Mouse (Mus musculus) gastrocnemius, adult 18-20 months (tissue): ENCODE measurements around the gene Fbxl19. TPM values are rescaled to one million over a fixed set of nuclear protein-coding genes. Genes with fewer than 3 reads are reported as not detected.
"Not testable (repeated sequence)": the region's sequence is repeated elsewhere in the genome, so short reads cannot be mapped to it uniquely, and the experiment has no call there.

Experiments
- DNase-seq: peaks from one replicate; pipeline ENCODE4 v3.0.0; 2021; ENCODE audit warnings: low spot score
- total RNA-seq, 2 experiments: library from RNA; stranded (reverse); gene quantifications; 2 replicates each; pipeline ENCODE4 v1.2.3; 2021

Fbxl19 gene
- total RNA-seq, 2 experiments from 2014 or later: 1.4 to 1.7 TPM

DNA sequence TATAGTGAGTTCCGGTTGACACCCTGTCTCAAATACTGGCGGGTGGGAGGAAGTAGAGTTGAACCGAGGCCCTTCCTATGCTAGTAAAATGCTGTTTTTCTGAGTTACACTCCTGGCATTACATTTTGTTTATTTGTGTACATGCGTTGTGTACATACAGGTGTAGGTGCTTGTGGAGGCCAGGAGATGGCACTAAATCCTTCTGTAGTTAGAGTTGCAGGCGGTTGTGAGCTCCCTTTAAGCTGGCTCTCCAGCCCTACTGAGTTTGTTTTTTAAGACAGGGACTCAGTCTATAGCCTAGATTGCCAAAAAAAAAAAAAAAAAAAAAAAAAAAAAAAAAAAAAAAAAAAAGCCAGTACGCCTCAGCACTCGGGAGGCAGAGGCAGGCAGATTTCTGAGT lies 16.4 kb upstream of the Fbxl19 start:
- no peak for DNase-seq

DNA sequence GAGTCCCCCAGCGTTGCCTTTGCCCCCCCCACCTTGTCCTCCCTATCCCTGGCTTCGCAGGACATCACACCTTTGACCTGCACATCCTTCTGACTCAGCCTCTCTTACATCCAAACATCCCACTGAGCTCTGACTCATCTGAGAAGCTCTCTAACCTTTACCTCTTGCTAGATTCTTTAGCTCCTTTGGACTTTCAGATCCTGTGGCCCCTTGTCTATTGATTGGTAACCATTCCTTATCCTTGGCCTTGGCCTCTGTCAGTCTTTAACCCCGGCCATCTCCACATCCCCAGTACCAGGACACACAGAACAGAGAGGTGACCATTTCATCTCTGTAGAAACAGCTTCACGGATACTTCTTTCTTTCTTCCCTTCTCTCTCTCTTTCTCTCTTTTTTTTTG lies 14.2 kb upstream of the Fbxl19 start:
- no peak for DNase-seq

DNA sequence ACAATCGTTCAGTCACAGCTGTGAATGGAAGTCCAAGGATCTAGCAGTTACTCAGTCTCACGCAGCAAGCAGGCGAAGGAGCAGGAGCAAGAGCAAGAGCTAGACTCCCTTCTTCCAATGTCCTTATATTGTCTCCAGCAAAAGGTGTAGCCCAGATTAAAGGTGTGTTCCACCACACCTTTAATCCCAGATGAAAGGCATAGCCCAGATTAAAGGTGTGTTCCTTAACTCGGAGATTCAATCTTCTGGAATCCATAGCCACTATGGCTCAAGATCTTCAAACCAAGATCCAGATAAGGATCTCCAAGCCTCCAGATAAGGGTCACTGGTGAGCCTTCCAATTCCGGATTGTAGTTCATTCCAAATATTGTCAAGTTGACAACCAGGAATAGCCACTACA lies 12.3 kb upstream of the Fbxl19 start, which contains the start of gene Ctf2:
Gene Ctf2, minus strand, starts transcription at position 101 of the 400 bp plus-strand sequence.
- not testable (repeated sequence) for DNase-seq

DNA sequence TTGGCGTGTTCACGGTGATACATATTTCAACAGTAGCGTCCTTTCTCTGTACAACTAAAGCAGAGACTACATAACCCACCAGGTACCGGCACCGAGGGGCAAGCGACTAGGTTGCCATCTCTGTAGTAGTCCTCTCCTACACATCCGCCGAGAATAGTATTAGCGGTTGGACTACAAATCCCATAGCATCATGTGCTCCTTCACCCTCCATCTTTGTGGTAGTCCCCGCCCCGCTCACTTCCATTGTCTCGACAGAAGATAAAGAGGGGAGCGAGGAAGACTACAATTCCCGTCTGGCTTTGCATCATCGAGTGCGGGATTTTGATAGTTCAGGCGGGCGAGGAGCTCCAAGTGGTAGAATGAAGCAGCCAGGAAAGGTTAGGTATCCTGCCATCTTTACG lies 908 bp downstream of the Fbxl19 start:
- peak; percentile 96 for DNase-seq

DNA sequence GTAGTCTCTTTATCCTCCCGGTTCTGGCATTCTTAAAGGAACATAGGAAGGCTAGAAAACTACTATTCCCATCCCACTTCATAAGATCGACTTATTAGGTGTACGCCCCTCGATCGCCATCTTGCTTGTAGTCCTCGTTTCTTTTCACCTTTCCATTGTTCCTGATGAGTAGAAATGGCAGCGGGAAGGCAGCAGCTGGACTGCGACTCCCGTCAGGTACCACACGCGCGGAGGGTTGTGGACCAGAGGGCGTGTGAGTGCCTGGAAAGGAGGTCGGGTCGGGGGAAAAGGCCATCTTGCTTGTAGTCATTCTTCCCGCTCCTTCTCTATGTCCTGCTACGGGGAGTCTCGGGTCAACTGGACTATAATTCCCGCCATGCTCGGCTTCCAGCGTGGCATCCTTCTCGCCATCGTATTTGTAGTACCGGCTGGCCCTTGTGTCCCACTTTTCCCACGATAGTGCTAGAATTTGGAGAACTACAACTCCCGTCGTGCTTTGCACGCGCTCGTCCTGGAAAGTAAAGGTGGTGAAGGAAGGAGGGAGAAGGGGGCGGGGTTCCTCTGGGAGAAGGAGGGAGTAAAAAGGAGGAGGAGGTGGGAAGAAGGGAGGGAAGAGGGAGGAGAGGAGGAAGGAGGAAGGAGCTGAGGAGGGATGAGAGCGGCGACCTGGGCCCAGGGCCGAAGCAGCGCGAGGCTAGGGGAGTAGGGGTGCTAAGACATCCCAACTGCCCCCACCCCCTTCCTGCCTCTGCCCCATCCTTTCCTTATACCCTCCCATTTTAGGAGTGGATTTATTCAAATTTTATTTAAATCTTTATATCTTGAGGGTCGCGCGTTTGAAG lies 1.5 kb downstream of the Fbxl19 start:
- DNase-seq: peak; percentile 98

DNA sequence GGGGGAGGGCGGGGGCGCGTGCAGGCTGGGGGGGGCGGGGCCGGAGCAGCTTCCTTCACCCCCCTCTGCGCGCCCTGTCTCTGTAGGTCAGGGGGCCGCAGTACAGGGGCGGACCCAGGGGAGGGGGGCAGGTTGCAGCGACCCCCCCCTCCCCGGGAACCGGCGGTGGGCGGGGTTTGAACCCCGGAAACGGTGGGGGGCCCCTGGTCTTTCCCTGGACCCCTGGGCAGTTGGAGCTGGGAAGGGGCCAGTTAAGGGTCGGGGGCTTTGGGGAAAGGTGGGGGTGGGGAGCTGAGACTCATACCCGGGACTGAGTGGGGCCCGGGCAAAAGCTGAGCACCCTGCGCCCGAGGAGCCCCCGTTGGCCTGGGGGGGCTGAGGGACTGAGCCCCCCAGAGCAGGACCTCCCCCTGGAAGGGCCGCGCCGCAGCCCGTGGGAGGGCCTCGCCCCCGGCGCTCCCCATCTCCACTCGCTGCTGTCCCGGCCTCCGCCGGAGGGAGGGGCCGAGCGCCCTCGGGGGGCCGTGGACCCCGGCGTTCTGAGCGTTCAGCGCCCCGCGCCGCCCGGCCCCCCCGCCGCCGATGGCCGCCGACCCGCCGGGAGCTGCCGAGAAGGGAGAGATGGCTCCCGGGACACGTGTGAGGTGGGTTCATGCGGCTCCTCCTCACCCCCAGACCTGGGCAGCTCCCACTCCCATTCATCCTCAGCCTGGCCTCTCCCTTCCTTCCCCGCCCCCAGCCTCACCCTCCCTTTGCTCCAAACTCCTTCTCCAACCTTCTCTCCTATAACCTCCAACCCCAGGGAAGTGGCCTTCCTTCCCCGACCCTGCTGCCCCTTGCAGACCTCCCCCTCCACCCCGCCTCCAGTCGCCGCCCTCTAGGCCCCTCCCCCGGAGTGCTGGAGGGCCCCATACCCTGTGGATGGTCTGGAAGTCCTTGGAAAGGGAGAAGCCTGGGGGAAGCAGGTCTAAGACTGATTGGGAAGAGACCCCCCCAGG lies 2.5 kb downstream of the Fbxl19 start:
- no peak for DNase-seq

DNA sequence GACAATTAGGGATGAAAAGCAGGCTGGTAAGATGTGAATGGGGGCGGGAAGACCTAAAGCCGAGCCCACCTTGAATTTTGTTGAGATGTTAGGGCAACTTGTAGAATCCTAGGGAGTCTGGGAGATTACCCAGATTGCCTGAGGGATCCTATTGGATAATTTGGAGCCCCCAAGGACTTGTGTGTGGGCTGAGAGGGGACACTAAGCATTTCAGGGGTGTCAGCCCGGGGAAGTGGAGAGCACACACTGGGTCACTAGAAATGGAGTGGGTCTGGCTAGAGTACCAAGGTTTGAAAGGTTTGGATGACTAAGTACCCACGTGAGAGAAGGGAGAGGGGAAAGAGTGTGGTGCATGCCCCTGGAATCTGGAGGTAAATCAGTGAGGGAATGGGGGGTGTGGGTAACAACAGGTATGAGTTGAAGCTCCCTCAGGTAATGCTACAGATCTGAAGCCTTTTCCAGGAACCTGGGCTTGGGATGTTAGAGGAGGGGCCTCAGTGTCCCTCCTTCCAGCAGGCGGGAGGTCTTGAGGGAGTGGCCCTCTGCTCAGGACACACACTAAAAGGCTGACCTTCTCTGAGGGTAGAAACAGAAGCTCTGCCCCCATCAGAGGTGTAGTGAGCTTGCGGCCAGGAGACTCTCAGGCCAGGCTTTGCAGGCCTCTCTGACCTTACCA lies 3.4 kb downstream of the Fbxl19 start:
- DNase-seq: no peak

DNA sequence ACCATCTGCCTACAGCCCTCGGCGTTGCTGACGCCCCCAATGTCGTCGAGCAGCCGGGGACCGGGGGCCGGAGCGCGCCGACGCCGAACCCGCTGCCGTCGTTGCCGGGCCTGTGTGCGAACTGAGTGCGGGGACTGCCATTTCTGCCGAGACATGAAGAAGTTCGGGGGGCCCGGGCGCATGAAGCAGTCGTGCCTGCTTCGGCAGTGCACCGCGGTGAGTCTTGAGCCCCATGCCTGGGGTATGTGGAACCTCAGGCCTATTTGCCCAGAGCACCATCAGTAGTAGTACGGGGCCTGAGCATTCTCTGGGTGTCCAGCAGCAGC lies 3.9 kb downstream of the Fbxl19 start:
- DNase-seq: no peak

DNA sequence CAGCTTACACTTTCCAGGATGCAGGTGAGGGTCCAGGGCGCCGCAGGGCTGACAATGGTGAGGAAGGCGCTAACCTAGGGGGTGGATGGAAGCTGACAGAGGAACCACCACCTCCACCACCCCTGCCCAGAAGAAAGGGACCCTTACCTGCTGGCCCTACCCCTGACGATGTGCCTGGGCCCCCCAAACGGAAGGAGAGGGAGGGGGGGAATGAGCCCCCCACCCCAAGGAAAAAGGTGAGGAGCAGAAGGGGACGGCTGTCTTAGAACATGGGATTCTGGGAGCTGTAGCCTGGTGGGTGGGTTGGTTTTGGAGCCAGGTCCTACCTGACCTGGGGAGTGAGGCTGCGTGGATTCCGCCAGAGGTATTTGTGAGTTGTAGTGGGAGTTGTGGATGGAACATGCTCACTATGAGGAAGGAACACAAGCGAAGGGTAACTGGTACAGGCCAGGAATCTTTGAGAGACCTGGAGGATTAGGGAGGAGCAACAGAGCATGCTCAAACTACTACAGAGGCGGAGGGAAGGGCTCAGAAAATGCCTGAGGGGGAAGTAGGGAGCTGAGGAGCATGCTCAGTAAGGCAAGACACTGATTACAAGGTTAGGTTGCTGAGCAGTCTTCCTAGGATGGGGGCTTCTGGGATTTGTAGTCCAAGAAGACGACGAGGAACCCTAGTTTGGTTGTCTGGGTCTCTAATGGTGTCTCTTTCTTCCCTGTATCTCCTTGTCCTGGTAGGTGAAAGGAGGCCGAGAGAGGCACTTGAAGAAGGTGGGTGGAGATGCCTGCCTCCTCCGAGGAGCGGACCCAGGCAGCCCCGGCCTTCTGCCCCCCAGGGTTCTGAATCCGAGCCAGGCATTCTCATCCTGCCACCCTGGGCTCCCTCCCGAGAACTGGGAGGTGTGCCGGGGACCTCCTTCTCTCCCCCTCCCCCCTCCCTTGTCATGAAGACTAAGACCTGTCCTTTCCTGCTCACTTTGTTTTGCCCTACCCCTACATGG lies 6.1 kb downstream of the Fbxl19 start:
- DNase-seq: no peak

DNA sequence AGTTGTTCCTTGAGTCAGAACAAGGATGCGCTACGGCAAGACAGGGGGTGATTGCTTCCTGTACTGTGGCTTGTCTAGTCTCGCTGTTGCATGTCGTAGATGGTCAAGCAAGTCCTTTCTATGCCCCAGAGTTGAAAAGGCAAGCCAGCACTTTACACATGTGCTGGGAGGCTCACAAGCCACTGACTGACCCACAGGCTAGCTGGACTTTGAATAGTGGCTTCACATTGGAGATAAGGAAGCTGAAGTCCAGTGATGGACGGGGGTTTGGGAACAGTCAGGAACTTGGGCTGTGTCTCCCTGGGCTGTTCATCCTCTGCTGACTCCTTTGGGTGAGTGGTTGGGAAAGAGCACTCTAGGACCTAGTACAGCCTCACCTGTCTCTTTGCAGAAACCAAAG lies 7.3 kb downstream of the Fbxl19 start:
- DNase-seq: no peak

DNA sequence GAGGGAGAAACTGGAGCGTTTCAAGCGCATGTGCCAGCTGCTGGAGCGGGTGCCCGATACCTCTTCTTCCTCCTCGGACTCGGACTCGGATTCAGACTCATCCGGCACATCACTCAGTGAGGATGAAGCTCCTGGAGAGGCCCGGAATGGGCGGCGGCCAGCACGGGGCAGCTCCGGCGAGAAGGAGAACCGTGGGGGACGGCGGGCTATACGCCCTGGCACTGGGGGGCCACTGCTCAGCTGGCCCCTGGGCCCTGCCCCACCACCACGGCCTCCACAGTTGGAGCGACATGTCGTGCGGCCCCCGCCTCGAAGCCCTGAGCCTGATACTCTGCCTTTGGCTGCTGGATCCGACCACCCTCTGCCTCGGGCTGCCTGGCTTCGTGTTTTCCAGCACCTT lies 7.7 kb downstream of the Fbxl19 start:
- no peak for DNase-seq

DNA sequence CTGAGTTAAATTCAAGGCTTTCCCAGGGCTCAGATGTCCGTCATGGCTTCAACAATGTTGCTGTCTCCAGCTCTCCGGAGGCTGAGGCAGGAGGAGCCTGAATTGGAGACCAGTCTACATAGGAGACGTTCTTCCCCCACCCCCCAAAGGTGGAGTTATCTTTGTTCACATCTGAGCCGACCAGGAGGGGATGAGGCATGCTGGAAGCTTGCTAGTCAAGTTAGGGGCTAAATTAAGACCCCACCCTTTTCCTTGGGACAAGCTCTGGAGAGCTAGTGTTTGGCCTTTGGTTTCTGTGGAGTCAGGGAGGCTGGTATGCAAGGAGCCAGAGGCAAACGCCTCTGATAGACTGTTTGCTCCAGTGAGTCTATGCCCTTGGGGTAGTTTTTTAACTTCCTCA lies 8.8 kb downstream of the Fbxl19 start:
- no peak for DNase-seq

DNA sequence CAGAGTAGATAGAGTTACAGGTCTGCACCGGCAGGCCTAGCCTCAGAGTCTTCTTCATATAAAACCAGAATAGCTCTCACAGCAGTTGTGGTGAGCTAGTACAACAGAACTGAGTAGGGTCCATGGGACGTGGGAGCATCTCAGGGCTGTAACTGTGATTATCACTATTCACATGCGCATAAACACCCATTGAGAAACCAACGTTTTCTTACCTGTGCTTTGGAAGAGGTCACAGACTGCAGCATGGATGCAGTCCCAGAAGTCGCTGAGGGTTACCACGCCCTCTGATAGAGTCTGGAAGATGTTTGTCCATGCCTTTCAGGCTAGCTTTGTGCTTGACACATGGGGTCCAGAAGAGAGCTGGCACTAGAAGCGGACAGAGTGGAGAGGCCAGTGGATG lies 9.4 kb downstream of the Fbxl19 start:
- no peak for DNase-seq

DNA sequence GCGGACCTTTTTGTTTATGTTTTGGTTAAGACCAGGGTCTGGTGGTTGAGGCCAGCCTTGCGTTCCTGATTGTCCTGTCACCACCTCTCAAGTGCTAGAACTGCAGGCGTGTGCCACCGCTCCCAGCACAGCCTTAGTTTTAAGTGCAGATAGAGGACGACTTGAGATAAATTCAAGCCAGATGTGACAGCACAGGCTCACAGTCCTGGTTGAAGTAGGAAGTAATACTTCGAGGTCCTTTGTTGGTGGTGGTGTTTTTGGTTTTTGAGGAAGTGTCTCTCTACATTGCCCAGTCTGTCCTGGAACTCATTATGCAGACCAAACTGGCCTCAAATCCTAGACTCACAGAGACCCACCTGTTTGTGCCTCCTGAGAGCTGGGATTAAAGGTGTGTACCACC lies 15.4 kb downstream of the Fbxl19 start:
- no peak for DNase-seq

DNA sequence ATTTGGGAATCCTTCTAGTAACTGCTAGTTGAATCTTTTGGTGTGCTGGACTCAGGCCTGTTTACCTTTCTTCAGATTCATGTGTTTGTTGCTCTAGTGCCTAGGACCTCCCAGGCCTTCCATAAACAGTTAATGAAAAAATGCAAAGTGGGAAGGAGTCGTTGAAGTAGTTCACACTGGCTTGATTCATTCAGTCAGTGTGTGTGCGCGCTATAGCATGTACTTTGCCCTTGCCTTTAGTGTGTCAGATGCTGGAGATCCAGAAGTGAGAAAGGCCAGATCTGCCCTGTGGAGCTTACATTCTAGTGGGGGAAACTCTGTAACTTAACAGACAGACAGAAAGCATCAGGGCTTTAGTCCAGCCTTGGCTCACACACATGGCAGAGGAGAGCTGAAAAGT lies 16.1 kb downstream of the Fbxl19 start:
- DNase-seq: no peak

DNA sequence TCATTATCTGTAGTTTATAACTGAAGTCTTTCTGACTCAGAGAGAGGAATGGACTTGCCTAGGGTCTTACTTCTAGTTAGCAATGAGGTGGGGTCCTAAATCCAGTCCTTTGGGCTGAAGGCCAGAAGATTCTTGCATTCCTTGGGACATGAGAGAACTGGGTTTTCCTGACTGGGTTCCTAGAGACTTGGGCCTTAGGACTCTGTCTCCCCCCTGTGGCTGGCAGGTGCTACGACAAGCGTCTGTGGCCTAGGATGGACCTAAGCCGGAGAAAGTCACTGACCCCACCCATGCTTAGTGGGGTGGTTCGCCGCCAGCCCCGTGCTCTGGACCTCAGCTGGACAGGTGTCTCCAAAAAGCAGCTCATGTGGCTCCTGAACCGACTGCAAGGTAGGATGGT lies 16.7 kb downstream of the Fbxl19 start:
- peak; percentile 82 for DNase-seq

DNA sequence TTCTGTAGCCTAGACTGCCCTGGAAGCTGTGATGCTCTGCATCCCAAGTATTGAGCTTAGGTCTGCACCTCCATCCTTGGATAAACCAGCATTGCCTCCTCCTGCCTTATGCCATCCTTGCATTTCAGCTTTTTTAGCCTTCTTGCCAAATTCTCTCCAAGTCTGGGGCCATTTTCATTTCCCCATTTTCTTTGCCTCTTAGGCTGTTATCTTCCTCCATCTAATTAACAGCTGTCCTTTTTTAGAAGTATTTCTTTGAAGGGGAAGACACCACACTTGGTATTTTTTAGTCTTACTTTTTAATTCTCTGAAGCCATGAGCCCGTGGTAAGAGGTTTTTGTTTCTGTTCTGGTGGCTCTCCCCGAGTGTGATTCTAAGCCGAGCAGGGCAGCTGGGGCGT lies 19.3 kb downstream of the Fbxl19 start:
- DNase-seq: no peak

DNA sequence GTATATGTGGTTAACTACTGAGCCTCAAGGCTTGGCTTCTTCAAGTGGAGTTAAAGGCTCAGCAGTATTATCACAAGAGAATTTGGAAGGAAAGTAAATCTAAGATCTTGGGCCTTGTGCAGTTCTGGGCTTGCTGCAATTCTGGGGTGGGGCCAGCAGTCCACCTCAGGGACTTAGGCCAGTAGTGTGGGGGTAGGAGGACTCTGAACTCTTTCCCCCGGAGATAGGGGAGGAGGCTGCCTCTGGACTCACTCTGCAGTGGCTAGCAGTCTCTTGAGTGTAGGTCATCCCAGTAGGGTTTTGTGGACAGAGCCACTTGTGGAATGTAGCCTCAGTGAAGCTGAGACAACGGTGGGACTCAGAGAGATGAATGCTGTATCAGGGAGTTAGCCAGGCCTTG lies 21.4 kb downstream of the Fbxl19 start:
- no peak for DNase-seq

DNA sequence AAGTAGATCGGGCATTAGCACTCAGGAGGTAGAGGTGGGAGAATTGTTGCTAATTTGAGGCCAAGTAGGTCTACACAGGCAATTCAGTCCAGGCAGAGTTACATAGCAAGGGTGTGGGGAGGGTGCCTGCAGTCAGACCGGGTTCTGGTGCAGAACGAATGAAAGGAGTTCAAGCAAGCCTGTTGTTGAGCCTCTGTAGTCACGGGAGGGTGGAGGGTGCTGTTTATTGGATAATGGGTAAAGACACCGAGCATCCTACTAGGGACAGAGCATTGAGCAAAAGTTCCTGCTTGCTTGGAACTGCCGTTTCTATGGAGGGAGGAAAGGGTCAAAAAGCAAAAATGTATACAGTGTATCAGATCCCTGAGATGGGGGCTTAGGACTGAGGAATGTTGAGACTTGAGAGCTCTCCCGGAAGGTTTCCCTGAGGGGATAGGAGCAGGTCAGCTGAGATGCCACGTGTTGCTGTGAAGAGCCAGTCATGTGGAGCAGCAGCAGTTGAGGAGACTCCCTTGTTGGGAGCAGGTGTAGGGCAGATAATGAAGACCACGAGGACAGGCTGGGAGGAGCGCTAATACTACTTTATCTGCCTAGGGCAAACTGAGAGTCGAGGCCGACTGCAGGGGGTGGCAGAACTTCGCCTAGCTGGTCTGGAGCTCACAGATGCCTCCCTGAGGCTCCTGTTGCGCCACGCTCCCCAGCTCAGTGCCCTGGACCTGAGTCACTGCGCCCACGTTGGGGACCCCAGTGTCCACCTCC lies 22.7 kb downstream of the Fbxl19 start:
- DNase-seq: no peak
